Mouse (Mus musculus): ENCODE measurements at regions not wholly inside any gene's neighbourhood (a gene's known extent, or its start where the extent isn't known, plus 50 kb on each side); places are given as distances from the start of the nearest gene placed in this dataset.
"Not testable (repeated sequence)": the region's sequence is repeated elsewhere in the genome, so short reads cannot be mapped to it uniquely, and the experiment has no call there.

DNA sequence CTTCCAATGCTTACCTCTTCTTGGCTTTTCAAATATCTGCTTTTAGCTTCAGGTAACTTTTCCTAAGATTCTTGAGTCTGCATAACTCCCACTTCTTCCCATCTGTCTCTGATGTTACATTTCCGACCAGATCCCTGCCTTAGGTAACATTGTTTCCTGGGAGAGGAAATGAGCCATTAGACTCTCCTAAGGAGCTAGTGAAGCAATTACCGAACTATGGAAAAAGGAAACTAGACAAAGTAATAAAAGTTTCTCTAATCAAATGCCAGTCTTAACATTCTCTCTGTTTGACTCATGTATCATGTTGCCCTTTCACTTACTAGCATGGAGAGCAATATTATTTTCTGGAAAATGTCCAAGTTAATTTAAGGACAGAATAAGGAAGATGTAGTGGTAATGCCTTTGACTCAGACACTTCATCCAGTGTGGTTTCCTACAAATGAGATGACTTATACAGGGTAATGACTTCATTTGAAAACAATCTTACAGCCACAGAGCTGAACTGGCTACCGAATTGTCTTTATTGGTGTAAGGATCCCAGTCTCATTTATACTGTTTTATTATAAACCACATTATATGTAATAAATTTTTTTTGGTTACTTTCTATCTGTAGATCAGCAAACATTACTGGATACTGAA lies 263.8 kb upstream of the Fam84a start:
- DNase-seq, result no peak

DNA sequence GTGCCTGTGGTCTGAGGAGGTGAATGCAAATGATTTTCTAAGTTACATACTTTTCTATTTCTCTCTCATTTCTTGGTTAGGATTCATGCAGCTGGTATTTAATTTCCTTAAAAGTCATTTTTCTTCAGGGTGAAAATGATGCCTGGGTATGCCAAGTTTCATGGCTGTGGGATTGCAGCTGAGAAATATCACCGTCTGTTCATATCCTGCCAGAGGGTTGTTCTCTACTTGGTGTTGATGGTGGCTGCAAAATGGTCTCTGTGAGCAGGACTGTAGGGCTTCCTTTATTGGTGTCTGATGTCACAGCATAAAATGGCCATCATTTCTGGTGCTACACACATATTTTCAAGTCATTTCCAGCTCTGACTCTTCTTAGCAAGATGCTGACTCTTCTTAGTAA lies 259.2 kb upstream of the Fam84a start:
- DNase-seq, result no peak

DNA sequence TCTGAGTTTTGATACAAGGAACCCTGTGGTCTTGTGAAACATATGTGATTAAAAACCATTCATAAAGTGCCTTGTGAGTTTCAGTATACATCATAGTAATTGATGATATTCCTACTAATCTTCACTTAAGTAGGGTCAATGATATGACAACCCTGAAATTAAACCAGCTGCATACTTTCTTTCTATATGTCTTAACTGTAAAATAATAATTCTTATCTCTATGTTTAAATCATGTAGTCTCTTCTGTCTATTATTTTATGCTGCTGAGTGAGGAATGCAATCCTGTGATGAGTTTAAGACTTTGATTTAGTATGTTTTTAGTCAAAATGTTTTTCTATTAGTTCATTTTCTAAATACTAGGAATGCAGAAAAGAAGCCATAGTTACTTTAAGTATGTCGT lies 253.9 kb upstream of the Fam84a start:
- DNase-seq, result no peak

DNA sequence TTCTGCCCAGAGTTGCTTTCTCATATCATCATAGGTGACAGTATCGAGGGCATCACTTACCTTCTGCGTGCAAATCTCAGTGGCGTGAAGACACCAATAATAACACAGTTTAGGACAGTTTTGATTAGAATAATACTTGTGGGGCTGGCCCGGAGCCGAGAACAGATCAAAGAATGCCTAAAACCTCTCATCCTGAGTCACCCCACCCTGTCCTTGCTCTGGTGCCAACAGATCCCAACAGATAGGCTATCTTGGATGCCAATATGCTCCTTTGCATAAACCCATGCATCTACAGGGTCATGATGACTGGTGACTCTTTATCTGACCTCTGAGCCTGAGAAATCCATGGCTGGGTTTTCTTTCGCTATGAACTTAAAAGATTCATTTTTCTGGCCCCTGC lies 224.4 kb upstream of the Fam84a start:
- DNase-seq, result no peak

DNA sequence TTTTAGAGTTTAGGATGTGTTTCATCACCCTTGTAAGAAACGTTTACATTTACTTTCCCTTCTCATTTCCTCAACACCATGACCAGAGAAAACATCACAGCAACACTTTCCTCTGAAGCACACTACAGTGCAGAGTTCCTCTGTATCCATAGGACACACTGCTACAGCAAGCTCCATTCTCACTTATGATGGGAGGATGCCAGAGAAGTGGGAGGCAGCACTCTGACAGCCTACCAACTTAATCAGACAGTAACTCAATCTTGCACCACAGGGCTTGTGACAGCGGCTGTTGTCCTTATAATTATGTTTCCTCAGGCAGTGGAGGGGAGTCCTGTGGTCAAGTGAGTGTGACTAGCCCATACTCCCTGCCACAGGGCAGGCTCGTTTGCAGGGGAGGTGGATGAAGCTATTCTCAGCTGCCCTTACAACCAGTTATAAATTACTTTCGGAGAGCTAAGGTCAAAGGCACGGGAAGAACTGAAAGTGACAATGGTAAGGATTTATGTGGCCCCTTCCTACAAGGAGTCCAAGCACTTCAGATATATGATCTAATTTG lies 186.5 kb upstream of the Fam84a start:
- no peak for DNase-seq

DNA sequence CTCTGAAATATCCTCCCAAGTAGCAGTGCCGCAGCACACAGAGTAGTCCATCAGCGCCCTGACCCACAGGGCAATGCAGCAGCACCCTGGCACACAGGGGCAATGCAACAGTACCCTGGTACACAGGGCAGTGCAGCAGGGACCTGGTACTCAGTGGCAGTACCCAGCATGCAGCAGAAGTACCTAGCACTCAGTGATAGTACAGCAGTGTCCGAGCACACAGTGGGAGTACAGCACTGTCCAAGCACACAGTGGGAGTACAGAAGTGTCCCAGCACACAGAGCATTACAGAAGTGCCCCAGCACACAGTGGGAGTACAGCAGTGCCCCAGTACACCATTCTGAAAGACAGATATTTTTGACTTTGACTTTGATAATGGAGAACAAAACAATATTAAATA lies 186.0 kb upstream of the Fam84a start:
- DNase-seq, result no peak

DNA sequence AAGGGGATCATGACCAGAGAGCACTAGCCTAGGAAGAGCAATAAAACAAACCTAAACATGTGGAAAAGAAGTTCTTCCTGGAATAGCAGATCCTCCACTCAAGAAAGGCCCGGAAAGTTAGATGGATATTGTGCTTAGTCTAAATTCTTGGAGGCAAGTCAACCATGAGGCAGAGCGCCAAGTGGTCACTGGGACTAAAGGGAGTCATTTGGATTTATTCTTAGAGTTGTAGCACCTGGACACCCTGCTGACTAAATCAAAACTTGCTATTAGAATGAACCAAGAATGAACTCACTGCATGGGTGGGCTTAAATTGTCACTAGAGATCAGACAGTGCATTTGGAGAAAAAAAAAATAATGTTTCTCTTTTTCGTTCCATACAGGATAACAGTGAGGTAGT lies 166.8 kb upstream of the Fam84a start:
- DNase-seq, result no peak

DNA sequence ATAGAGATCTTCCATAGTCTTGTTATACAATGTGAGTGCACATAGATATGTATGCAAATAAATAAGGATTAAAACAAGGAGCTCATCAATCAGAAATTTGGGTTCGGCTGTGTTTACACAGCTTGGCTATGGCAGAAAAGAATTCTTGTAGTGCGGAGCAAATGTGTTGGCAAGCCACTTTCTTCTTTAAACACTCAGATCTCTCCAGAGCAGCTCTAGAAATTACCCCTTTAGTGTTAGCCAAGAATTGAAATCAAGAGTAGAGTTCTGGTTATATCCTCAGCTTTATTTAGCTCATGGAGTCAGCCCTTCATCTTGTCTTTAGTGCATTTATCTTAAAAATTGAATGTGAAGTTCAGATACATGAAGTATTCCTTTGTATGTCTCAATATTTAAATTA lies 164.5 kb upstream of the Fam84a start:
- no peak for DNase-seq

DNA sequence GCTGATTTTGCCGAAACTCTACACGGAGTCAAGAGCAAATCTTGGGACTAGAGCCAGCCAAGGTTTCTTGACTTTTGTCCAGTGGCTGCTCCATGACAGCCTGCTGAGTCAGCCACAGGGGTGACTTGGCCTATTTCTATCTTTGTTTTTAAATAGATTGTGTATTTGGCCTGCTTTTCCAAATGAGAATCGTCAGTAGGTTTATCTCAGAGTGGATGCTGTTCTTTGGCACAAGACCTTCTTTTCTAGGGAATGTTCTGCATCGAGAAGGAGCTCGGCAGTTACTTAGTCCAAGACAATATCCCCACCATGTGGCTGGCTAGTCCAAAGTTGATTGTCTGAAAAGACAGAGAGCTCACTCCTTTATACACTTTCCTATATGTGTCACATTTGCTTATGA lies 163.9 kb upstream of the Fam84a start:
- DNase-seq, result peak; percentile 31

DNA sequence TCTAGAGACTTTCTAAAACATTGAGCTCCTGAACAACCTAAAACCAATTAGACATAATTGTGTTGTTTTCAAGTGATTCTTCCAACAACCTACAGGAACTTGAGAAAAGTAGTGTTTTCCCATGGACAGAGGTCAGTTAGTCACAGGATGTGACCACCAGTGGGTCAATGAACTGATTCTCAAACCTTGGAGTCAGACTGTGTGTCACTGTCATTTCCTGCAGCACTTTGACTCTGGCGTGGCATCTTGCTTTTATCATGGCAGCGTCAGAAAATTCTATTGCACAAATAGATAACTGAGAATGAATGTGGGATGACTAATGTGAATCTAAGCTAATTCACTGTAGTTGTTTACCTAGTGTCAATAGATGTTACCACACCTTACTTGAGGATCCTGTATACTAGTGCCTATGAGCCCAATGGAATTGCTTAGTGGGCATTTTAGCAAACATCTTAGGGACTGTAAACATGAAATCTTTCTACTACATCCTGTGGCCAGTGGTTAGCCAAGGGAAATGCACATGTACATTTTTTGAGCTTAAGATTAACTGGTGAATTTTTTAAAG lies 150.6 kb upstream of the Fam84a start:
- DNase-seq, result no peak

DNA sequence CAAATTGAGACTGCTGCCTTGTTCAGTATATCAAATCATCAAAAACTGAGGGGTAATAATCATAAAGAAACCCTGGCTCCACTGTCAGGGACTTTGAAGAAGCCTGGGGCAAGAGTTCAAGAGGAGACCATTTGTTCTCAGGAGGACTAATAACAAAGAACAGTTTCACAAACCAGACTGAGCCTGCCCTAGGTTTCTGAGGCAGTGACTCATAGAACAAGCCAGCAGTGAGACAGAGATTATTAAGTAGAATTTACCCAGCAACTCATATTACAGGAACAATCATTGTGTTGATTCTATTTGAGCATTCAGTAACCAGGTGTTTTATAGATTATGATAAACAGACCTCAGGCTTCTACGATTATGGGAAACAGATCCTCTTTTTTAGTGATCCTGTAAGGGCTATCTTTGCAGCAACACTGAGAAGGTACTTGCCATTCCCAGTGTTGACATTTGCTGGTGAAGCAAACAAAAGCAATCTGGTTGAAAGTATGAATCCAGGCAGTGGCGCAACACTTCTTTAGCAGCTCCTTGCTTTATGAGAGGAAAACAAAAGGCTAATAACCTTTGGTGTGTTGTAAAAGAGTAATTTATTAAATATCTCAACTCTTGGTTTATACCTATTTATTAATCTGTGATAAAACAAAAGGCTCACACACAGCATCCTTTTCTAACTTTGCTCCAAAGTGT lies 150.0 kb upstream of the Fam84a start:
- no peak for DNase-seq

DNA sequence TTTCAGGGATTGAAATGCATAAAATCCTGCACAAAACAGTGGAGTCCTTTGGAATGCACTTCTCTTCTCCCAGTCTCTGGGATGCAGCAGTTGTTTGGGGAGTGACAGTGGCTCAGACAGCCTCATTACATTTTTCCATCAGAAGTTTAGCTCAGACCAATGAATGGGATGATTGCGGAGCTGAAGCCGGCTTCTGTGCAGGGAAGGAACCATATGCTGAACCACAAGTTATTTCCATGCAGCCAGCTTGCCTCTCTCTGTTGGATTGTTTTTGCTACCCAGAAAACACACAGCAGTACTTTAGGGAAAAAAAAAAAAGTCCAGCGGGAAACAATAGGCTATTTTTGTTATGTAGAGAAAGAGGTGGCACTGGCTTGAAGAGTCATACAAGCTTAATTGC lies 140.2 kb upstream of the Fam84a start:
- no peak for DNase-seq

DNA sequence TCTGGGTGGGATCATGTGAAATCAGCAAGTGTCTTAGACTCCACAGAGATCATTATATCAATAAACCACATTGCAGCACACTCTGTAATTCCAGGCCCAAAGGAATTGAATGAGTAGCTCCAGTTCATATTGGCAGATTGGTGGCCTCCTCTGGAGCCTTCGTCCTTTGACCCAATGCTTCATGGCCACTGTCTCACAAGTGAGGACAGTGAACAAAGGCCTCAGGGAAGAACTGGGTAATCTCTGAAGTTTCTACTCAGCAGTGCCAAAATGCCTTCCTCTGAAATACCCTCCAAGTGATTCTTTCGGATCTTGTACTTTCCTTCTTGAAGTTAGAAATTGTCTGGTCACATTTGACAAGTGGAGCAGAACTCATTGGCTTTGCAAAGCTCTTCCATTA lies 135.8 kb upstream of the Fam84a start:
- no peak for DNase-seq

DNA sequence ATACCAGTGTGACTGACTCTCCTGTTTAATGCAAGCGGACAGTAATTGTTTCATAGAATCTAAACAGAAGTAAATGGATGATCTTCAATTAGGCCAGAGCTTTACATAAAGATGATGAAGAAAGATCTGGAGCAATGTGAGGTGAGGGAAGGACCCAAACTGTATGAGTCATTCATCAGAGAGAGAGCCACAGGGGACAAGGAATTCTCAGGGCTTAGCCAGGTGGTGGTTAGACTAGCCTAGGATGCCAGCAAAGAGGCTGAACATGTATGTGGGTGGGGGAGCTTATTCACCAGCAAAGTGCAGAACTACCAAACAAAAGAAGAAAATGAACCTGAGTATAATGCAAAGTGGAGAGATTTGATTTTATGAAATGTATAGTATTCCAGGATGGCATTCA lies 134.8 kb upstream of the Fam84a start:
- DNase-seq, result no peak

DNA sequence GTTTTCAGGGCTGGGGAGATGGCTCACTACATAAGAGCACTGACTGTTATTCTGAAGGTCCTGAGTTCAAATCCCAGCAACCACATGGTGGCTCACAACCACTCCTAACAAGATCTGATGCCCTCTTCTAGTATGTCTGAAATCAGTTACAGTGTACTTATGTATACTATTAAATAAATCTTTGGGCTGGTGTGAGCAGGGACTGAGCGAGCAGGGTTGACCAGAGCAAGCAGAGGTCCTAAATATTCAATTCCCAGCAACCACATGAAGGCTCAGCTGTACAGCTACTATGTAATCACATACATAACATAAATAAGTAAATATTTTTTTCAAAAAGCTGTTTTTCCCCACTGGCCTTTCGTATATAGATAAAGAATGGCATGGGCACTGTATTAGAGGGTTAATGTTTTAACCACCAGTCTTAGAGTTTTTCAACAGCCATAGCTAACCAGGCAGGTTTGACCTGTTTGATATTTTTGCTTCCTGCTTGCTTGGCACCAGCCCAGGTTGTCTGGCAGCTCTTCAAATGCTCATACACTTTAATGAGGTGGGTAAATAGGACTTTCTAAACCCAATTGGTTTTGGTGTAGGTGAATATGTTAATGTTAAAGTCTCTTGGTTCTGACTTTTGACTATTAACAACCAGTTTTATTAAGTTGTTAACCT lies 134.1 kb upstream of the Fam84a start:
- DNase-seq, result peak; percentile 85

DNA sequence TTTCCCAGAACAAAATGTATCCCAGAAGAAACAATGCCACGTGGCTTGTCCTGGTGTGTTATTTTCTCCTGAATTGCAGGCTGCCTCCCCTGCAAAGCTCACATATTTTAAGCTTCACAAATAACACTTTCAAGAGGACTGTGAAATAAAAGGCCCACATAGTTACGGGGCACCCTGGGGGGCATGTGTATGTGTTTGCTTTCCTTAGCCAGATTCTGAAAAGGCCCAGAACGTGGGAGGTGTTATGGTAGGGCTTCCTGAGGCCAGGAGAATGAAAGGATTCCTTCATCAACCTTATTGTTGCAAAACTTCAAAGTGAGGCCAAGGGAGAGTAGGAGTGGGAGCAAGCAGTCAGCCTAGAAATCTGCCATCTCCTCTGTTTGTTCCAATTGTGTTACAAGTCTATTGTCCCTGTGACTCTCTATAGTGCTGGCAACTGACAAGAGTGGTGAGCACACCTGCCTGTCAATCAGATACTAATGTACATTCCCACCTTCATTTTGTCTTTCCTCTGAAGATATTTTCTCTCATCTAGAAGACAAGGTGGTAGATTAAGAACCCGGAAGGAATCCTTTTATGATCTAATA lies 131.3 kb upstream of the Fam84a start:
- no peak for DNase-seq

DNA sequence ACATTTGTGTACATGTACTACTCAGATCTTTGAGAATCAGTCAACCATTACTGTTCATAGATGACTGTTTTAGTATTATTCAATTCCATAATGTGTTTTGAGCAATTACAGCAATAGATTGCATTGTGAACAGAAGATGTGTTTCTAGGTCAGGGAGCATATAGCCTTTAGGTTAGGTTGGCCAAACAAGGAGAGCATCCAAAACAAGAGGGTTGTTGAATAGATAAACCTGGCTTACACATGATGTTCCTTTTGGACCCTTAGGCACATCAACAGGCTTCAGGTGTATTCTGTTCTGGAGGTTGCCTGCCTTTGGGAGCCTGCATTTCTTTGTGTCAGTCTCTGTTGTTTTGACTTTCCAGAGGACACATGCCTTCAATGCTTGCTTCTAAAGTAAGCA lies 123.4 kb upstream of the Fam84a start:
- no peak for DNase-seq

DNA sequence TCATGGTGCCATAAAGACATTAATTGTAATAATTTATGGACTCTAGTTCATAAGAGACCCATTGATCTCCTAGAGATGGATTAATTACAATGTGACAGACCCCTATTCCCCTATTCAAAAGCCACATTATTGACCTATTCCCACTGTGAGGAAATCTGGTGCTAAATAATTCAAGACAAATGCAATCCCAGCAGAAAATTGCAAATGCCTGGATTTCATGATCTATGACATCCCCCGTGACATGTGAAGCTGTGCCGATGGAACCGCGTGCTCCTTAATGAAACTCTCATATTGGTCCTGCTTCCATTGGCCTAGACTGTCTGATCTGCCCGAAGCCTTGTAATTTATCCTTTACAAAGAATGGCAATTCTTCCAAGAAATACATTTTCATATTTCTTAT lies 122.9 kb upstream of the Fam84a start:
- DNase-seq, result no peak

DNA sequence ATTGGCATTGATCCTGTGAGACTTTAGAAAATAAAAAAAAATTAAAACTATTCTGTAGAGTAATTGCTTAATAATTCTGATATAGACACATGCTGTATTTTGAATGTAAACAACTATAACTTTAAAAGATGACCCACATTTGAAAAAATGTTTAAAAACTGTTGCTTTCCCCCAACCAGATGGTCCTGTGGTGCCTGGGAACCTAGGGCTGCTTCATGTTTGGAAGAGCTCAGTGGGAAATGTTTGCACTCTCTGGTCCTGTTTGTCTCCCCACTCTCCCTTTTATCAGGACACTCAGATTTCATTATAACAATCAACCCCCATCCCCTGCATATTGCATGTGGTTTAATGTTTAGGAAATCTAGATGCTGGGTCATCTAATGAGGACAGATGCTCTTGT lies 119.4 kb upstream of the Fam84a start:
- no peak for DNase-seq

DNA sequence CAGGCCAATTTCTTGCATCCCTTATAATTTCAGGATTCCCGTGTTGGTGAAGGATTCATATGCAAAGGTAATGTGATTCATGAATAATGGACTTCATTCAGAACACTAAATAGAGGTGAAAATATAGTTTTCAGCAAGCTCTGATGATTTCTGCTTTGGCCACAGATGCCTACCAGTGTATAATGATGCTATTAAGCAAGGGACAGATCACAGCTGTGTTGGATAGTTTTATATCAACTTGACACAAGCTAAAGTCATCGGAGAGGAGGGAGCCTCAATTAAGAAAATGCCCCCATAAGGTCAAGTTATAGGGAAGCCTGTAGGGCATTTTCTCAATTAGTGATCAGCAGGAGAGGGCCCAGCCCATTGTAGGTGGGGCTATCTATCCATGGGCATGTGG lies 109.2 kb upstream of the Fam84a start:
- DNase-seq, result no peak

DNA sequence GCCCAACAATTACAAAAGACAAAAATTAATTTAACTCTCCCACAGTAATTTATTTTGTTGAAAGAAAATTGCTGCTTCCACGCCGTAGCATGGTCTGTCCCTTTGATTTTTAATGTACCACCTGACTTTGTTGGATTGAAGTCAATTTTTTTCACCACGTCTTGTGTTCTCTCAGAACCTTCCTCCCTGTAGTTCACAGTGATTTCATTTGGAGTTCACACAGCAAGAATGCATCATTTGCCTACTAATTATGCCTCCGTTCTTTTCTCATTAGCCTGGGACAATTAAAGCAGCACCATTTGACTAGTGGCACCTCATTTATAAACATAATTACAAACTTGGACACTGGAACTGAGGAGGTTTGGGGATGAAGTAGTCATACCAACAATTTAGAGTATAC lies 108.4 kb upstream of the Fam84a start:
- no peak for DNase-seq

DNA sequence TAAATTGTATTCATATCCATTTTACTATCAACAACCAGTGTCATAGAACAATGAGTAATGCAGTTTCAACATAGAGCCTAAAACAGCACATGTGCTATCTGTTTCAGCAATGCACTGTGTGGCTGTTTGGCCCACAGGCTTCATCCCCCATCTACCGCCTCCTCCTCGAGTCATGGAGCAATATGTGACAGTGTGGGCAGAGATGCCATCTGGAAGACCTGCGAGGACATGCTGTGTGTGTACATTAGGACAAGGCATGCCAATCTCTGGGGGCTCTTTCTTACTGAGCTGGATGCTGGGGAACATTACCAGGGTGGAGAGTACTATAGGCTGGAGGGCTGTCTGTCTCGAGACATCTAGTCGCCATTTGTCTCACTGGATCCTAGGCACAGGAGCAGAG lies 101.5 kb upstream of the Fam84a start:
- no peak for DNase-seq

DNA sequence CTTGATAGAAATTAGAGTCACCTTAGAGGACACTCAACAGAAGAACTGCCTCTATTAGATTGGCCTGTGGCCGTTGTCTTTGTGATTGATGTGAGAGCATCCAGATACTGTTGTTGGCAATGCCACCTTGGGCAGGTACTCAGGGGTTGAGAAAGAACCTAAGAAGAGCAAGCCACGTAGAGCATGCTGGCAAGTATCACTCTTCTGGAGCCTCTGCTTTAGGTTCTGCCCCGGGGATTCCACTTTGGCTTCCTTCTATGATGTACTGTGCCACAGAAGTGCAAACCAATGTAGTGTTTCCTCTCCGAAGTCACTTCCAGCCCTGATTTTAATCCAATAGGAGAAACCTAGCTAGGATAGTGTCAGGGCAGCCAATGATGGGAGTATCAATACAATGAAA lies 98.3 kb upstream of the Fam84a start:
- DNase-seq, result no peak

DNA sequence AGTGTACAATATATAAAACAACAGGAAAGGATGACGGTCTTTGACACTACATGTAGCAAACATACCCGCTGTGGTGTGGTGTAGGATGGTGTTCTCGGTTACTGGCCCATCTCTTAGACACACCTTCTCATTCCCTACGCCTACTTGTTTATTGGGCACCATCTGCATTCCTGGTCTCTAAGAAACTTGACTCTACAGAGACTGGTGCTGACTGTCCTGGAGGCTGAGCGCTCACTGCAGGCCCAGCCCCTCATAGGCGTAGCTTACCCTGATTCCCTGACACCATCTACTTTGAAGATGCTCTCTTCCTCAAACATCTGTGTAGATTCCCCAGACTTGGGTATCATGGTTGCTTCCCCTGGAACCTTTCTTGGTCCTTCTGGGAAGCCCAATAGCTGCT lies 90.9 kb upstream of the Fam84a start:
- DNase-seq, result not testable (repeated sequence)
